Mouse (Mus musculus): ENCODE results near the gene Unc5c. TPM values are rescaled to one million over a fixed set of nuclear protein-coding genes. Genes with fewer than 3 reads are reported as not detected.
A peak's percentile ranks its signal among the peaks of the same experiment; 100 is the strongest.

The Unc5c gene
- total and polyA plus RNA-seq, 3 experiments: not detected

- no peak overlapping the region for H3K9ac ChIP-seq (ENCODE audit: control insufficient read depth, low read depth, low read length, poor library complexity, severe bottlenecking)
- no peak overlapping the region for H3K4me3 ChIP-seq (ENCODE audit: control insufficient read depth in 1 of 2, insufficient read depth in 1 of 2, low read depth in 2 of 2, low read length in 2 of 2)
- TF ChIP-seq ETS1 (IDR thresholded peaks at IDR 0.05; ENCODE audit: low read depth, low read length) (no peak), USF1 (IDR thresholded peaks at IDR 0.05; ENCODE audit: low read depth, low read length) (no peak), TAL1 (IDR thresholded peaks at IDR 0.05; ENCODE audit: low read length) (no peak), NRF1 (IDR thresholded peaks at IDR 0.05; ENCODE audit: insufficient read depth, low read depth, low read length, poor library complexity, severe bottlenecking) (no peak), ZC3H11A (IDR thresholded peaks at IDR 0.05; ENCODE audit: low read depth, low read length) (no peak), RCOR1 (IDR thresholded peaks at IDR 0.05; ENCODE audit: low read depth, low read length) (no peak), ELF1 (IDR thresholded peaks at IDR 0.05; ENCODE audit: low read depth, low read length) (no peak), KAT2A (conservative IDR thresholded peaks at IDR 0.05; ENCODE audit: low read depth, low read length) (no peak), MYB (IDR thresholded peaks at IDR 0.05; ENCODE audit: low read depth, low read length) (no peak), CHD1 (IDR thresholded peaks at IDR 0.05; ENCODE audit: low read depth, low read length) (no peak), NELFE (IDR thresholded peaks at IDR 0.05; ENCODE audit: low read depth, low read length) (no peak), GABPA (IDR thresholded peaks at IDR 0.05; ENCODE audit: low read depth, low read length) (no peak), SIN3A (IDR thresholded peaks at IDR 0.05; ENCODE audit: low read length) (no peak), ZNF384 (IDR thresholded peaks at IDR 0.05; ENCODE audit: low read depth, low read length) (no peak), POLR2AphosphoS5 (IDR thresholded peaks at IDR 0.05; ENCODE audit: borderline replicate concordance, low read depth, low read length) (no peak), RAD21 (IDR thresholded peaks at IDR 0.05; ENCODE audit: low read depth, low read length) (no peak), POLR2A (IDR thresholded peaks at IDR 0.05; ENCODE audit: control insufficient read depth in 1 of 2, insufficient read depth in 1 of 2, low read depth in 1 of 2, low read length in 2 of 2, poor library complexity in 1 of 2) (no peak), EP300 (IDR thresholded peaks at IDR 0.05; ENCODE audit: low read depth in 1 of 2, low read length in 2 of 2) (no peak), CHD2 (IDR thresholded peaks at IDR 0.05; ENCODE audit: low read length) (no peak)
- no peaks in the 10 kb centered on the region for H3K9me3 ChIP-seq (replicated peaks; ENCODE audit: insufficient read depth, low read length)
- peak; percentile 6 for DNase-seq (ENCODE audit: low read depth, low spot score)
- no peaks in the 10 kb centered on the region for H3K79me2 ChIP-seq (ENCODE audit: control insufficient read depth, insufficient read depth, low read length, poor library complexity)
- peaks cover 0 to 10% of the 10 kb centered on the region in 2 experiments; a peak in 3 of 4 replicates for H3K4me1 ChIP-seq (ENCODE audit: control insufficient read depth in 1 of 2, insufficient read depth in 2 of 2, low read length in 2 of 2)
- no peak overlapping the region for H3K27ac ChIP-seq (ENCODE audit: control insufficient read depth, low read depth, low read length)
- H3K27me3 ChIP-seq (ENCODE audit: control insufficient read depth in 1 of 2, insufficient read depth in 2 of 2, low read length in 2 of 2): no peaks in the 10 kb centered on the region
- peaks cover 0 to 3% of the 10 kb centered on the region in 2 experiments; a peak in 2 of 4 replicates for H3K36me3 ChIP-seq (ENCODE audit: control insufficient read depth in 1 of 2, insufficient read depth in 2 of 2, low read length in 2 of 2)
Observed at GRCm38 (mm10) chr3:141690676-141691075, 225.7 kb downstream of the Unc5c start.

GRCm38 (mm10) chr3:141691418-141691817 is 226.4 kb downstream of the Unc5c start:
- no peak overlapping the region for H3K9ac ChIP-seq (ENCODE audit: control insufficient read depth, low read depth, low read length, poor library complexity, severe bottlenecking)
- H3K4me3 ChIP-seq (ENCODE audit: control insufficient read depth in 1 of 2, insufficient read depth in 1 of 2, low read depth in 2 of 2, low read length in 2 of 2): no peak overlapping the region
- H3K36me3 ChIP-seq (ENCODE audit: control insufficient read depth in 1 of 2, insufficient read depth in 2 of 2, low read length in 2 of 2): peaks cover 0 to 3% of the 10 kb centered on the region in 2 experiments; a peak in 2 of 4 replicates
- H3K9me3 ChIP-seq (replicated peaks; ENCODE audit: insufficient read depth, low read length): no peaks in the 10 kb centered on the region
- TF ChIP-seq POLR2AphosphoS5 (IDR thresholded peaks at IDR 0.05; ENCODE audit: borderline replicate concordance, low read depth, low read length): no peak
- TF ChIP-seq CHD2 (IDR thresholded peaks at IDR 0.05; ENCODE audit: low read length): no peak
- TF ChIP-seq TCF12 (IDR thresholded peaks at IDR 0.05; ENCODE audit: low read depth, low read length): peak; percentile 82
- TF ChIP-seq EP300 (IDR thresholded peaks at IDR 0.05; ENCODE audit: low read depth in 1 of 2, low read length in 2 of 2): peak; percentile 56 to 81; a peak in 3 of 4 replicates
- no peak for TF ChIP-seq RAD21 (IDR thresholded peaks at IDR 0.05; ENCODE audit: low read depth, low read length)
- peak; percentile 35; the same call in 1 of the 2 replicates for TF ChIP-seq TAL1 (IDR thresholded peaks at IDR 0.05; ENCODE audit: low read length)
- TF ChIP-seq POLR2A (IDR thresholded peaks at IDR 0.05; ENCODE audit: control insufficient read depth in 1 of 2, insufficient read depth in 1 of 2, low read depth in 1 of 2, low read length in 2 of 2, poor library complexity in 1 of 2): no peak
- TF ChIP-seq TBP (IDR thresholded peaks at IDR 0.05; ENCODE audit: low read depth, low read length): no peak
- TF ChIP-seq SIN3A (IDR thresholded peaks at IDR 0.05; ENCODE audit: low read length): 0 out of 2 replicates have a peak, but pooled peaks have one; percentile 22
- TF ChIP-seq ETS1 (IDR thresholded peaks at IDR 0.05; ENCODE audit: low read depth, low read length): peak; percentile 50
- no peak for TF ChIP-seq JUND (IDR thresholded peaks at IDR 0.05; ENCODE audit: low read depth, low read length)
- TF ChIP-seq KAT2A (conservative IDR thresholded peaks at IDR 0.05; ENCODE audit: low read depth, low read length): no peak
- peaks cover 0 to 10% of the 10 kb centered on the region in 2 experiments; a peak in 3 of 4 replicates for H3K4me1 ChIP-seq (ENCODE audit: control insufficient read depth in 1 of 2, insufficient read depth in 2 of 2, low read length in 2 of 2)
- peak; percentile 56 for DNase-seq (ENCODE audit: low read depth, low spot score)
- no peaks in the 10 kb centered on the region for H3K27me3 ChIP-seq (ENCODE audit: control insufficient read depth in 1 of 2, insufficient read depth in 2 of 2, low read length in 2 of 2)
- H3K27ac ChIP-seq (ENCODE audit: control insufficient read depth, low read depth, low read length): no peak overlapping the region
- no peaks in the 10 kb centered on the region for H3K79me2 ChIP-seq (ENCODE audit: control insufficient read depth, insufficient read depth, low read length, poor library complexity)
